Mouse (Mus musculus): ENCODE results near the gene Ccdc122. TPM values are rescaled to one million over a fixed set of nuclear protein-coding genes. Genes with fewer than 3 reads are reported as not detected.
"Not testable (repeated sequence)": the region's sequence is repeated elsewhere in the genome, so short reads cannot be mapped to it uniquely, and the experiment has no call there.

The Ccdc122 gene
- 14.9 and 15.6 TPM in 2 replicates for polyA plus RNA-seq (2011; ENCODE audit: insufficient read length, low read depth, missing spikeins)

- Histone ChIP-seq H3K4me1 (ENCODE audit: control insufficient read depth, insufficient read depth, low read length) (peaks cover 12% of the 10 kb centered on the region; the same call in 1 of the 2 replicates), H3K27ac (ENCODE audit: insufficient read depth, low read length) (peak within 1 kb of the TSS; percentile 92), H3K4me3 (ENCODE audit: insufficient read depth, low read length) (peak within 1 kb of the TSS; percentile 62)
- TF ChIP-seq POLR2A (IDR thresholded peaks at IDR 0.05; ENCODE audit: low read depth, low read length) (peak; percentile 42; the same call in 1 of the 2 replicates), CTCF (IDR thresholded peaks at IDR 0.05; ENCODE audit: borderline replicate concordance, insufficient read depth, low read length) (peak; percentile 48; the same call in 1 of the 2 replicates)
Observed at GRCm38 (mm10) chr14:77036226-77037046, at the start of gene Ccdc122, which contains the start of gene Lacc1. Ccdc122 (plus strand) TSS chr14:77036772. Lacc1 (minus strand) TSS chr14:77036904.

GRCm38 (mm10) chr14:76990351-76990750 lies 46.2 kb upstream of the Ccdc122 start:
- not testable (repeated sequence) for H3K4me3 ChIP-seq (ENCODE audit: insufficient read depth, low read length); H3K27ac ChIP-seq (ENCODE audit: insufficient read depth, low read length); H3K4me1 ChIP-seq (ENCODE audit: control insufficient read depth, insufficient read depth, low read length)

GRCm38 (mm10) chr14:77004740-77005139 lies 31.8 kb upstream of the Ccdc122 start:
- H3K4me1 ChIP-seq (ENCODE audit: control insufficient read depth, insufficient read depth, low read length), result no peaks in the 10 kb centered on the region
- H3K27ac ChIP-seq (ENCODE audit: insufficient read depth, low read length), result no peak overlapping the region
- H3K4me3 ChIP-seq (ENCODE audit: insufficient read depth, low read length), result no peak overlapping the region
- TF ChIP-seq CTCF (IDR thresholded peaks at IDR 0.05; ENCODE audit: borderline replicate concordance, insufficient read depth, low read length) (no peak), POLR2A (IDR thresholded peaks at IDR 0.05; ENCODE audit: low read depth, low read length) (no peak)

- Histone ChIP-seq H3K4me3 (ENCODE audit: insufficient read depth, low read length) (no peak overlapping the region), H3K27ac (ENCODE audit: insufficient read depth, low read length) (no peak overlapping the region), H3K4me1 (ENCODE audit: control insufficient read depth, insufficient read depth, low read length) (no peaks in the 10 kb centered on the region)
- no peak for TF ChIP-seq POLR2A (IDR thresholded peaks at IDR 0.05; ENCODE audit: low read depth, low read length)
Observed at GRCm38 (mm10) chr14:77005566-77005965, 31.0 kb upstream of the Ccdc122 start.

- H3K4me1 ChIP-seq (ENCODE audit: control insufficient read depth, insufficient read depth, low read length), result no peaks in the 10 kb centered on the region
- no peak for TF ChIP-seq POLR2A (IDR thresholded peaks at IDR 0.05; ENCODE audit: low read depth, low read length)
- peak; percentile 13; the same call in 1 of the 2 replicates for TF ChIP-seq CTCF (IDR thresholded peaks at IDR 0.05; ENCODE audit: borderline replicate concordance, insufficient read depth, low read length)
- H3K4me3 ChIP-seq (ENCODE audit: insufficient read depth, low read length), result no peak overlapping the region
- H3K27ac ChIP-seq (ENCODE audit: insufficient read depth, low read length), result no peak overlapping the region
Observed at GRCm38 (mm10) chr14:77008238-77008637, 28.3 kb upstream of the Ccdc122 start.

GRCm38 (mm10) chr14:77011804-77012203 lies 24.8 kb upstream of the Ccdc122 start:
- Histone ChIP-seq H3K4me3 (ENCODE audit: insufficient read depth, low read length) (no peak overlapping the region), H3K27ac (ENCODE audit: insufficient read depth, low read length) (no peak overlapping the region), H3K4me1 (ENCODE audit: control insufficient read depth, insufficient read depth, low read length) (no peaks in the 10 kb centered on the region; the same call in 1 of the 2 replicates)
- TF ChIP-seq POLR2A (IDR thresholded peaks at IDR 0.05; ENCODE audit: low read depth, low read length), result no peak
- peak; percentile 52; the same call in 1 of the 2 replicates for TF ChIP-seq CTCF (IDR thresholded peaks at IDR 0.05; ENCODE audit: borderline replicate concordance, insufficient read depth, low read length)

- not testable (repeated sequence) for H3K4me3 ChIP-seq (ENCODE audit: insufficient read depth, low read length); H3K4me1 ChIP-seq (ENCODE audit: control insufficient read depth, insufficient read depth, low read length); H3K27ac ChIP-seq (ENCODE audit: insufficient read depth, low read length)
Observed at GRCm38 (mm10) chr14:77016783-77017182, 19.8 kb upstream of the Ccdc122 start.

- H3K4me1 ChIP-seq (ENCODE audit: control insufficient read depth, insufficient read depth, low read length), result no peaks in the 10 kb centered on the region; the same call in 1 of the 2 replicates
- TF ChIP-seq CTCF (IDR thresholded peaks at IDR 0.05; ENCODE audit: borderline replicate concordance, insufficient read depth, low read length) (no peak), POLR2A (IDR thresholded peaks at IDR 0.05; ENCODE audit: low read depth, low read length) (no peak)
- H3K4me3 ChIP-seq (ENCODE audit: insufficient read depth, low read length), result no peak overlapping the region
- H3K27ac ChIP-seq (ENCODE audit: insufficient read depth, low read length), result no peak overlapping the region
Observed at GRCm38 (mm10) chr14:77017211-77017610, 19.4 kb upstream of the Ccdc122 start.

- TF ChIP-seq POLR2A (IDR thresholded peaks at IDR 0.05; ENCODE audit: low read depth, low read length) (no peak), CTCF (IDR thresholded peaks at IDR 0.05; ENCODE audit: borderline replicate concordance, insufficient read depth, low read length) (no peak)
- Histone ChIP-seq H3K4me1 (ENCODE audit: control insufficient read depth, insufficient read depth, low read length) (no peaks in the 10 kb centered on the region; the same call in 1 of the 2 replicates), H3K4me3 (ENCODE audit: insufficient read depth, low read length) (no peak overlapping the region), H3K27ac (ENCODE audit: insufficient read depth, low read length) (no peak overlapping the region)
Observed at GRCm38 (mm10) chr14:77024499-77024898, 12.1 kb upstream of the Ccdc122 start.

GRCm38 (mm10) chr14:77029319-77030054 lies 7.1 kb upstream of the Ccdc122 start:
- peaks cover 4% of the 10 kb centered on the region; the same call in 1 of the 2 replicates for H3K4me1 ChIP-seq (ENCODE audit: control insufficient read depth, insufficient read depth, low read length)
- no peak overlapping the region for H3K4me3 ChIP-seq (ENCODE audit: insufficient read depth, low read length)
- TF ChIP-seq CTCF (IDR thresholded peaks at IDR 0.05; ENCODE audit: borderline replicate concordance, insufficient read depth, low read length) (no peak), POLR2A (IDR thresholded peaks at IDR 0.05; ENCODE audit: low read depth, low read length) (no peak)
- H3K27ac ChIP-seq (ENCODE audit: insufficient read depth, low read length), result no peak overlapping the region
